Mouse (Mus musculus) MEL (cell line): ENCODE data around the gene Stam. TPM values are rescaled to one million over a fixed set of nuclear protein-coding genes. Genes with fewer than 3 reads are reported as not detected.
"Not testable (repeated sequence)": the region's sequence is repeated elsewhere in the genome, so short reads cannot be mapped to it uniquely, and the experiment has no call there.

ENCODE experiments used
- DNase-seq: peaks from one replicate; pipeline ENCODE4 v3.0.0; 2011; ENCODE audit warnings: low read depth, low spot score
- H3K27ac ChIP-seq: 2 replicates; pipeline ENCODE4 v1.5.1; 2012; ENCODE audit warnings: low read depth, mild to moderate bottlenecking, control low read depth, low read length, moderate library complexity; ENCODE audit not compliant: control insufficient read depth
- H3K27me3 ChIP-seq, 2 experiments: fragments of 150-350 bp in 1 of 2; sonication (generic) in 1 of 2; 2 replicates each; pipeline ENCODE4 v1.6.1; 2012; ENCODE audit warnings: low read length in 2 of 2, mild to moderate bottlenecking in 2 of 2, improper control_type of control experiment in 1 of 2, moderate library complexity in 1 of 2; ENCODE audit not compliant: insufficient read depth in 2 of 2, control insufficient read depth in 1 of 2
- H3K36me3 ChIP-seq, 2 experiments: 2 replicates each; pipeline ENCODE4 v1.6.1; 2012 to 2014; ENCODE audit warnings: low read length in 2 of 2, improper control_type of control experiment in 1 of 2, inconsistent platforms in 1 of 2, mild to moderate bottlenecking in 1 of 2; ENCODE audit not compliant: insufficient read depth in 2 of 2, control insufficient read depth in 1 of 2
- H3K4me1 ChIP-seq, 2 experiments: fragments of 150-350 bp in 1 of 2; sonication (generic) in 1 of 2; 2 replicates each; pipeline ENCODE4 v1.6.1; 2012; ENCODE audit warnings: low read length in 2 of 2, improper control_type of control experiment in 1 of 2, mild to moderate bottlenecking in 1 of 2; ENCODE audit not compliant: insufficient read depth in 2 of 2, control insufficient read depth in 1 of 2
- H3K4me3 ChIP-seq, 2 experiments: fragments of 150-350 bp in 1 of 2; sonication (generic) in 1 of 2; 2 replicates each; pipeline ENCODE4 v1.5.1; 2012; ENCODE audit warnings: low read depth in 2 of 2, low read length in 2 of 2, mild to moderate bottlenecking in 2 of 2, moderate library complexity in 2 of 2, control low read depth in 1 of 2, improper control_type of control experiment in 1 of 2; ENCODE audit not compliant: control insufficient read depth in 1 of 2, insufficient read depth in 1 of 2
- H3K79me2 ChIP-seq: 2 replicates; pipeline ENCODE4 v1.6.1; 2012; ENCODE audit warnings: mild to moderate bottlenecking, low read length, moderate library complexity; ENCODE audit not compliant: control insufficient read depth, poor library complexity, insufficient read depth
- H3K9ac ChIP-seq: 2 replicates; pipeline ENCODE4 v1.6.1; 2012; ENCODE audit warnings: low read depth, mild to moderate bottlenecking, control low read depth, low read length, moderate library complexity; ENCODE audit not compliant: control insufficient read depth, poor library complexity, severe bottlenecking
- H3K9me3 ChIP-seq: fragments of 150-350 bp; sonication (generic); replicated peaks from 2 replicates; pipeline ENCODE4 v1.6.1; 2012; ENCODE audit warnings: mild to moderate bottlenecking, low read length, improper control_type of control experiment, moderate library complexity; ENCODE audit not compliant: insufficient read depth
- BHLHE40 ChIP-seq: IDR thresholded peaks from 2 replicates; pipeline ENCODE4 v1.6.1; 2012; ENCODE audit warnings: low read depth, mild to moderate bottlenecking, inconsistent platforms, low read length, improper control_type of control experiment, borderline replicate concordance
- ELF1 ChIP-seq: IDR thresholded peaks from 2 replicates; pipeline ENCODE4 v1.6.1; 2014; ENCODE audit warnings: low read depth, mild to moderate bottlenecking, inconsistent platforms, low read length, improper control_type of control experiment, moderate library complexity
- EP300 ChIP-seq, 2 experiments: IDR thresholded peaks; 2 replicates each; pipeline ENCODE4 v1.6.1; 2011; ENCODE audit warnings: improper control_type of control experiment in 2 of 2, low read length in 2 of 2, low read depth in 1 of 2, mild to moderate bottlenecking in 1 of 2
- GABPA ChIP-seq: IDR thresholded peaks from 2 replicates; pipeline ENCODE4 v1.6.1; 2012; ENCODE audit warnings: low read depth, mild to moderate bottlenecking, inconsistent platforms, low read length, improper control_type of control experiment, moderate library complexity
- GATA1 ChIP-seq: IDR thresholded peaks from 2 replicates; pipeline ENCODE4 v1.6.1; 2011; ENCODE audit warnings: low read depth, low read length, improper control_type of control experiment
- JUND ChIP-seq: IDR thresholded peaks from 2 replicates; pipeline ENCODE4 v1.6.1; 2011; ENCODE audit warnings: low read depth, mild to moderate bottlenecking, improper control_type of control experiment, low read length
- MYB ChIP-seq: IDR thresholded peaks from 2 replicates; pipeline ENCODE4 v1.6.1; 2011; ENCODE audit warnings: mild to moderate bottlenecking, low read depth, low read length, improper control_type of control experiment
- POLR2AphosphoS2 ChIP-seq: IDR thresholded peaks from 2 replicates; pipeline ENCODE4 v1.6.1; 2011; ENCODE audit warnings: low read length, improper control_type of control experiment
- RCOR1 ChIP-seq: IDR thresholded peaks from 2 replicates; pipeline ENCODE4 v1.6.1; 2012; ENCODE audit warnings: low read depth, mild to moderate bottlenecking, inconsistent platforms, low read length, improper control_type of control experiment
- USF1 ChIP-seq: IDR thresholded peaks from 2 replicates; pipeline ENCODE4 v1.6.1; 2014; ENCODE audit warnings: low read depth, mild to moderate bottlenecking, inconsistent platforms, low read length, improper control_type of control experiment, moderate library complexity
- USF2 ChIP-seq, 2 experiments: IDR thresholded peaks; 2 replicates each; pipeline ENCODE4 v1.6.1; 2011 to 2012; ENCODE audit warnings: improper control_type of control experiment in 2 of 2, low read length in 2 of 2, borderline replicate concordance in 1 of 2, inconsistent platforms in 1 of 2, low read depth in 1 of 2, mild to moderate bottlenecking in 1 of 2; ENCODE audit not compliant: insufficient read depth in 1 of 2
- ZC3H11A ChIP-seq: IDR thresholded peaks from 2 replicates; pipeline ENCODE4 v1.6.1; 2012; ENCODE audit warnings: low read depth, mild to moderate bottlenecking, inconsistent platforms, low read length, improper control_type of control experiment
- ZNF384 ChIP-seq: IDR thresholded peaks from 2 replicates; pipeline ENCODE4 v1.6.1; 2012; ENCODE audit warnings: low read depth, mild to moderate bottlenecking, inconsistent platforms, low read length, improper control_type of control experiment
- polyA plus RNA-seq, 2 experiments: library from polyadenylated mRNA; stranded (reverse) in 1 of 2; unstranded in 1 of 2; fragments of >175 nt in 1 of 2; fragments of >200 nt in 1 of 2; gene quantifications; 2 replicates each; pipeline versions ENCODE4 v1.2.1 to v1.2.4; 2012; ENCODE audit warnings: low replicate concordance in 2 of 2, low read depth in 1 of 2; ENCODE audit not compliant: insufficient read length in 2 of 2, insufficient read depth in 1 of 2, missing spikeins in 1 of 2
- total RNA-seq: library from RNA; depleted of rRNA; stranded (reverse); fragments of 300-350 nt; gene quantifications from 2 replicates; pipeline ENCODE4 v1.2.3, GENCODE M21; 2012

The Stam gene
- total and polyA plus RNA-seq, 3 experiments = 24.5 to 466 (median 29.6) TPM

GRCm38 (mm10) chr2:14074221-14074901, 463 bp downstream of the Stam start:
- Histone ChIP-seq H3K36me3 (peaks cover 0 to 32% of the 10 kb centered on the region in 2 experiments; a peak in 2 of 4 replicates), H3K4me1 (peaks cover 15 to 18% of the 10 kb centered on the region in 2 experiments), H3K4me3 (peak overlapping the region; percentile 66 to 98), H3K9me3 (no peaks in the 10 kb centered on the region), H3K9ac (peak overlapping the region; percentile 93), H3K27ac (peak overlapping the region; percentile 100), H3K79me2 (peaks cover 31% of the 10 kb centered on the region), H3K27me3 (no peaks in the 10 kb centered on the region)
- DNase-seq = peak; percentile 62
- TF ChIP-seq ZC3H11A (no peak), RCOR1 (no peak), MYB (no peak), JUND (no peak), GABPA (no peak), USF2 (IDR thresholded peaks at IDR 0.05; ENCODE audit: borderline replicate concordance in 1 of 2, insufficient read depth in 1 of 2, low read depth in 1 of 2, low read length in 2 of 2) (no peak), POLR2AphosphoS2 (no peak)

- H3K4me3 ChIP-seq, H3K4me1 ChIP-seq, H3K9ac ChIP-seq, H3K27me3 ChIP-seq, H3K9me3 ChIP-seq: not testable (repeated sequence)
- Histone ChIP-seq H3K79me2 (peaks cover 30% of the 10 kb centered on the region), H3K27ac (peak overlapping the region; percentile 42; the same call in 1 of the 2 replicates), H3K36me3 (peaks cover 0 to 17% of the 10 kb centered on the region in 2 experiments; a peak in 2 of 4 replicates)
- peak; percentile 43; the same call in 1 of the 2 replicates for TF ChIP-seq ELF1
- 0 out of 2 replicates have a peak, but pooled peaks have one; percentile 16 for TF ChIP-seq GATA1
- 0 out of 4 replicates have a peak, but pooled peaks have one; percentile 11 to 37 for TF ChIP-seq EP300 (IDR thresholded peaks at IDR 0.05; ENCODE audit: low read depth in 1 of 2, low read length in 2 of 2)
- peak; percentile 89 for TF ChIP-seq BHLHE40
- peak; percentile 36; the same call in 1 of the 2 replicates for TF ChIP-seq USF1
- peak; percentile 68 for TF ChIP-seq RCOR1
- TF ChIP-seq ZNF384 = 0 out of 2 replicates have a peak, but pooled peaks have one; percentile 9
- DNase-seq = peak; percentile 74
These were observed 4.6 kb downstream of the Stam start for GRCm38 (mm10) chr2:14078527-14078926.
